Mouse (Mus musculus): Measurements from ENCODE around the gene Borcs7.

Gene Borcs7

GRCm38 (mm10) chr19:46689460-46690372 lies at the start of gene Borcs7:
Borcs7 (plus strand) TSS chr19:46689906.
- DNase-seq (ENCODE audit: low spot score), result peak; percentile 80

- no peak for DNase-seq (ENCODE audit: low spot score)
Measured at GRCm38 (mm10) chr19:46640780-46641179, 48.9 kb upstream of the Borcs7 start.

GRCm38 (mm10) chr19:46641420-46642085 lies 48.2 kb upstream of the Borcs7 start:
- DNase-seq (ENCODE audit: low spot score), result no peak

- DNase-seq (ENCODE audit: low spot score), result no peak
Measured at GRCm38 (mm10) chr19:46642136-46642753, 47.5 kb upstream of the Borcs7 start.

- no peak for DNase-seq (ENCODE audit: low spot score)
Measured at GRCm38 (mm10) chr19:46643236-46643635, 46.5 kb upstream of the Borcs7 start.

- no peak for DNase-seq (ENCODE audit: low spot score)
Measured at GRCm38 (mm10) chr19:46644343-46644792, 45.3 kb upstream of the Borcs7 start.

- DNase-seq (ENCODE audit: low spot score), result no peak
Measured at GRCm38 (mm10) chr19:46644793-46645602, 44.7 kb upstream of the Borcs7 start.

GRCm38 (mm10) chr19:46646041-46646481 lies 43.6 kb upstream of the Borcs7 start:
- DNase-seq (ENCODE audit: low spot score), result no peak

GRCm38 (mm10) chr19:46647254-46647653 lies 42.5 kb upstream of the Borcs7 start:
- no peak for DNase-seq (ENCODE audit: low spot score)

- no peak for DNase-seq (ENCODE audit: low spot score)
Measured at GRCm38 (mm10) chr19:46647850-46648249, 41.9 kb upstream of the Borcs7 start.

- DNase-seq (ENCODE audit: low spot score), result no peak
Measured at GRCm38 (mm10) chr19:46648565-46648964, 41.1 kb upstream of the Borcs7 start.

- no peak for DNase-seq (ENCODE audit: low spot score)
Measured at GRCm38 (mm10) chr19:46653188-46653587, 36.5 kb upstream of the Borcs7 start.

- no peak for DNase-seq (ENCODE audit: low spot score)
Measured at GRCm38 (mm10) chr19:46653616-46654235, 36.0 kb upstream of the Borcs7 start.

- no peak for DNase-seq (ENCODE audit: low spot score)
Measured at GRCm38 (mm10) chr19:46655626-46656025, 34.1 kb upstream of the Borcs7 start.

GRCm38 (mm10) chr19:46656151-46656840 lies 33.4 kb upstream of the Borcs7 start:
- no peak for DNase-seq (ENCODE audit: low spot score)

GRCm38 (mm10) chr19:46657339-46658020 lies 32.2 kb upstream of the Borcs7 start:
- DNase-seq (ENCODE audit: low spot score), result peak; percentile 30

GRCm38 (mm10) chr19:46658348-46658747 lies 31.4 kb upstream of the Borcs7 start:
- DNase-seq (ENCODE audit: low spot score), result no peak

GRCm38 (mm10) chr19:46658851-46659250 lies 30.9 kb upstream of the Borcs7 start:
- no peak for DNase-seq (ENCODE audit: low spot score)

- DNase-seq (ENCODE audit: low spot score), result no peak
Measured at GRCm38 (mm10) chr19:46661511-46661910, 28.2 kb upstream of the Borcs7 start.

- DNase-seq (ENCODE audit: low spot score), result no peak
Measured at GRCm38 (mm10) chr19:46662214-46662613, 27.5 kb upstream of the Borcs7 start.

All from c-Kit-positive CD71-positive TER-119-positive erythroid progenitor cells, embryonic 14.5 days (primary cell).